Mouse (Mus musculus): Measurements from ENCODE around the gene 2810021J22Rik. TPM values are rescaled to one million over a fixed set of nuclear protein-coding genes. Genes with fewer than 3 reads are reported as not detected.

2810021J22Rik gene
- polyA plus RNA-seq, 1 experiment from 2014 or later, result 12.8 TPM

DNA sequence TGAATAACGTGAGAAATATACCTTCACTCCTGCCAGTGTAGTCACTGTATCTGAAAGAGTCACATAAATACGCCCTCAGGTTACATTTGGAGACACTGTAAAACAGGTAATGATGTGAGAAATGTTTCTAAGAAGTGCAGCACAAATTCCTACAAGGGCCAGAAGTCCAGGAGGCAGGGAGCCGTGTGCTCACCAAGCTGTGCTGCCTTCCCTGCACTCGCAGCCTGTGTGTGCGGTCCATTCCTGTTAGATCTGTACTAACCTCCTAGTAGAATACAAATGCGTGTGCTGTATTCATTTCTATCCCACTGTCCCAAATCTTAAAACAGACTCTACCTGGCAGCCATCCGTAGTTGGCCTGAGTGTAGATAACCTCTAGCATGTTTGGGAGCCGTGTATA lies 6.3 kb upstream of the 2810021J22Rik start:
- H3K9me3 ChIP-seq (ENCODE audit: control insufficient read depth, low read length), result peaks cover 11% of the 10 kb centered on the region

DNA sequence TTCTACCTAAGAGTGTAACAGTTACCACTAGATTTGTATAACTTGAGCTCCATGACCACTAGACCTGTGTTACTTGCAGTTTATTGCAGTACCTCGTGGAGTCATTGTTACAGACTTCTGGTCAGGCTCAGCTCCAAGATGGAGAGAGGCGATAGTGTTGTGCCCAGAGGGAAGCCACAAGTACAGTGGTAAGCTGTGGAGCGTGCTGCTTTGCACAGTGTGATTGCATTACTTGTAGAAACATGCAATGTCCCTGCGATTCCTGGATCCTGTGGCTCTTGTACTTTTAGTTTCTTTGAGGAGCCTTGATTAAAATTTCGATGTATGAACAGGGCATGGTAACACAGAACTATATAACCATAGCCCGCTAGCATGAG lies 926 bp downstream of the 2810021J22Rik start:
- no peak for ATAC-seq (replicated peaks; ENCODE audit: low FRiP score)
- peak overlapping the region; percentile 71 for H3K4me2 ChIP-seq (ENCODE audit: low read depth, low read length, severe bottlenecking)
- 89% methylated on average over 6 of the region's 6 CpGs for WGBS
- peaks cover 5% of the 10 kb centered on the region for H3K4me1 ChIP-seq (replicated peaks; ENCODE audit: control insufficient read depth, insufficient read depth, low read length)
- H3K36me3 ChIP-seq (ENCODE audit: control insufficient read depth, insufficient read depth, low read length), result no peaks in the 10 kb centered on the region
- DNase-seq (ENCODE audit: low spot score), result no peak
- peak overlapping the region; percentile 79 for H3K4me3 ChIP-seq (ENCODE audit: low read depth, low read length)
- no peak overlapping the region for H3K27ac ChIP-seq (ENCODE audit: low read depth, low read length)
- H3K9me3 ChIP-seq (ENCODE audit: control insufficient read depth, low read length), result no peaks in the 10 kb centered on the region
- no peaks in the 10 kb centered on the region for H3K27me3 ChIP-seq (ENCODE audit: control insufficient read depth, insufficient read depth, low read length)
- peak overlapping the region; percentile 88 for H3K9ac ChIP-seq (ENCODE audit: low read length)

More for the DNA sequence above, 6.3 kb upstream of the 2810021J22Rik start:
- H3K4me3 ChIP-seq (ENCODE audit: low read depth, low read length), result no peak overlapping the region
- DNase-seq (ENCODE audit: low spot score) (no peak), ATAC-seq (replicated peaks; ENCODE audit: low FRiP score) (no peak)
- H3K9ac ChIP-seq (ENCODE audit: low read length), result no peak overlapping the region
- H3K27me3 ChIP-seq (ENCODE audit: control insufficient read depth, insufficient read depth, low read length), result no peaks in the 10 kb centered on the region
- 95% methylated on average over 8 of the region's 8 CpGs for WGBS
- no peaks in the 10 kb centered on the region for H3K4me1 ChIP-seq (replicated peaks; ENCODE audit: control insufficient read depth, insufficient read depth, low read length)
- H3K4me2 ChIP-seq (ENCODE audit: low read depth, low read length, severe bottlenecking), result no peak overlapping the region
- H3K27ac ChIP-seq (ENCODE audit: low read depth, low read length), result no peak overlapping the region
- peaks cover 19% of the 10 kb centered on the region for H3K36me3 ChIP-seq (ENCODE audit: control insufficient read depth, insufficient read depth, low read length)

DNA sequence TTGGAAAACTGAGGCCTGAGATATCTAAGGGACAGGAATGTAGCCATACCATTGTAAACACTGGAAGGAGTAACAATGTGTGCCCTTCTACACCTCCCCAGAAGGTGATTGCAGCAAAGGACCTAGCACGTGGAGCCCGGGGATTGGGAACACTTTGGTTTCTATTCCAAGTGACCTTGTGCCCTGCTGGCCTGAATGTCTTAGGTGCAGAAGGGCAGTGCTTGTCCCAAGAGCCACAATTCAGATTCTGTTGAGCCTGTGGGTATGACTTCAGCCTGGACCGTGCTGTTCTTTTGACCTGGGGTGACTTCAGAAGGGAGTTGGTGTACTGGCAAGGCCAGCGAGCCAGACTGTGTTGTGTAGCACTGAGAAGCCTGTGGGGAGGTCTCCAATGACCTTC lies 3.9 kb downstream of the 2810021J22Rik start:
- 92% methylated on average over 4 of the region's 4 CpGs for WGBS

DNA sequence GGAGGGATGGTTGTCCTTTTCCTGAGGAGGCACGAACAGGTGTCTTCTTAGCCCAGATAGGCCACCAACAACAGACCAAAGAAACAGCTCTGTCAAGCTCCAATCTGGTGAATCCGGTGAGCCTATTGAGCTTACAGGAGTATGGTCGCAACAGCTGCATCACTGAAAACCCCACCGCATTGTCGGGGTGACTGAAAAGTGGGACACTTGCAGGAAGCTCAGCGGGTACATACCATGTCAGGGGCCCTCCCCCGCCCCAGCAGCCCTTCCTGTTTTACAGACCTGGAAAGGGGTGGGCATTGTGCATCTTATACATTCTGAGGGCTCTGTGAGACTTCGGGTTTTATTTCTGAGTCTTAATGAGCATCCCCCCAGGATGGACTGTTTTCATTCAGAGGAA lies 16.7 kb downstream of the 2810021J22Rik start:
- ATAC-seq (replicated peaks; ENCODE audit: low FRiP score), result no peak
- WGBS, result 86% methylated on average over 8 of the region's 8 CpGs
- H3K36me3 ChIP-seq (ENCODE audit: control insufficient read depth, insufficient read depth, low read length), result peaks cover 11% of the 10 kb centered on the region; the same call in 1 of the 2 replicates

More for the DNA sequence above, 3.9 kb downstream of the 2810021J22Rik start:
- Histone ChIP-seq H3K4me2 (ENCODE audit: low read depth, low read length, severe bottlenecking) (no peak overlapping the region), H3K4me3 (ENCODE audit: low read depth, low read length) (no peak overlapping the region), H3K4me1 (replicated peaks; ENCODE audit: control insufficient read depth, insufficient read depth, low read length) (peaks cover 5% of the 10 kb centered on the region), H3K27me3 (ENCODE audit: control insufficient read depth, insufficient read depth, low read length) (no peaks in the 10 kb centered on the region), H3K9ac (ENCODE audit: low read length) (no peak overlapping the region), H3K27ac (ENCODE audit: low read depth, low read length) (no peak overlapping the region), H3K9me3 (ENCODE audit: control insufficient read depth, low read length) (no peaks in the 10 kb centered on the region), H3K36me3 (ENCODE audit: control insufficient read depth, insufficient read depth, low read length) (no peaks in the 10 kb centered on the region)
- ATAC-seq (replicated peaks; ENCODE audit: low FRiP score) (no peak), DNase-seq (ENCODE audit: low spot score) (no peak)

DNA sequence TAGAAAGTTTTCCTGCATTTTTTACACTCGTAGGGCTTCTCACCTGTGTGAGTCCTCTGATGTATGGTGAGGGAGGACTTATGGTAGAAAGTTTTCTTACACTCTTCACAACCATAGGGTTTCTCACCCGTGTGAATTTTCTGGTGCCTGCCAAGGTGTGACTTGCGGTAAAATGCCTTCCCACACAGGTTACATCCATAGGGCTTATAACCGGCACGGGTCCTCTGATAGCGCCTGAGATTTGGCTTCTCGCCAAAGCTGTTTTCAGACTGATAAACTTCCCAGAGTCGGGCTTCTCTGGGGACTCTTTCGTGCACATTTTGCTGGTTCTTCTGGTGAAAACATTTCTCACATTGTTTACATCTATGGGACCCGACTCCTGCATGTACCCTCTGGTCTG lies 23.5 kb downstream of the 2810021J22Rik start:
- DNase-seq (ENCODE audit: low spot score) (no peak), ATAC-seq (replicated peaks; ENCODE audit: low FRiP score) (no peak)
- H3K4me1 ChIP-seq (replicated peaks; ENCODE audit: control insufficient read depth, insufficient read depth, low read length), result no peaks in the 10 kb centered on the region
- peaks cover 5% of the 10 kb centered on the region; the same call in 1 of the 2 replicates for H3K36me3 ChIP-seq (ENCODE audit: control insufficient read depth, insufficient read depth, low read length)
- no peak overlapping the region for H3K4me2 ChIP-seq (ENCODE audit: low read depth, low read length, severe bottlenecking)
- no peak overlapping the region for H3K27ac ChIP-seq (ENCODE audit: low read depth, low read length)
- no peaks in the 10 kb centered on the region for H3K9me3 ChIP-seq (ENCODE audit: control insufficient read depth, low read length)
- no peaks in the 10 kb centered on the region for H3K27me3 ChIP-seq (ENCODE audit: control insufficient read depth, insufficient read depth, low read length)
- no peak overlapping the region for H3K9ac ChIP-seq (ENCODE audit: low read length)
- WGBS, result 93% methylated on average over 10 of the region's 10 CpGs
- H3K4me3 ChIP-seq (ENCODE audit: low read depth, low read length), result no peak overlapping the region

More for the DNA sequence above, 16.7 kb downstream of the 2810021J22Rik start:
- DNase-seq (ENCODE audit: low spot score), result no peak
- H3K4me1 ChIP-seq (replicated peaks; ENCODE audit: control insufficient read depth, insufficient read depth, low read length), result no peaks in the 10 kb centered on the region
- H3K27me3 ChIP-seq (ENCODE audit: control insufficient read depth, insufficient read depth, low read length), result no peaks in the 10 kb centered on the region
- H3K9me3 ChIP-seq (ENCODE audit: control insufficient read depth, low read length), result no peaks in the 10 kb centered on the region
- no peak overlapping the region for H3K27ac ChIP-seq (ENCODE audit: low read depth, low read length)
- H3K9ac ChIP-seq (ENCODE audit: low read length), result no peak overlapping the region
- no peak overlapping the region for H3K4me2 ChIP-seq (ENCODE audit: low read depth, low read length, severe bottlenecking)
- no peak overlapping the region for H3K4me3 ChIP-seq (ENCODE audit: low read depth, low read length)

DNA sequence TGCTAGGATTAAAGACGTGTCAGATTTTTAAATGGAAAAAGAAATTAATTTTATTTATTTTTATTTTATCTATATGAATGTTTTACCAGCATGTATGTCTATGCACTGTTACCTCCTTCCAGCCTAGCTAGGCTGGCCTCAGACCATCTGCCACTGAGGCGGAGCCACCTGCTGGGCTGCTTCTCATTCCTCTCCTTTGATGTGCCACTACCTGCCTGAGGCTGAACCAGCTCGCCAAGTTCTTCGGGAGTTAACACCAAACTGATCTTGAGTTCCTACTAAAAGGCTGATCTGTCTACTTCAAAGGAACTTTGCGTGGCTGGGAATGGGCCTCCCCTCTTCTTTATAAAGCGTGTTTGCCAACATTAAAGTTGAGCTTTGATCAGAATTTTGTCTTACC lies 27.4 kb downstream of the 2810021J22Rik start:
- Histone ChIP-seq H3K4me1 (replicated peaks; ENCODE audit: control insufficient read depth, insufficient read depth, low read length) (no peaks in the 10 kb centered on the region), H3K4me3 (ENCODE audit: low read depth, low read length) (no peak overlapping the region), H3K4me2 (ENCODE audit: low read depth, low read length, severe bottlenecking) (no peak overlapping the region), H3K36me3 (ENCODE audit: control insufficient read depth, insufficient read depth, low read length) (peaks cover 7% of the 10 kb centered on the region; the same call in 1 of the 2 replicates), H3K9ac (ENCODE audit: low read length) (no peak overlapping the region), H3K9me3 (ENCODE audit: control insufficient read depth, low read length) (no peaks in the 10 kb centered on the region), H3K27ac (ENCODE audit: low read depth, low read length) (no peak overlapping the region), H3K27me3 (ENCODE audit: control insufficient read depth, insufficient read depth, low read length) (no peaks in the 10 kb centered on the region)
- WGBS, result 76% methylated on average over 6 of the region's 6 CpGs
- ATAC-seq (replicated peaks; ENCODE audit: low FRiP score), result no peak
- DNase-seq (ENCODE audit: low spot score), result no peak

DNA sequence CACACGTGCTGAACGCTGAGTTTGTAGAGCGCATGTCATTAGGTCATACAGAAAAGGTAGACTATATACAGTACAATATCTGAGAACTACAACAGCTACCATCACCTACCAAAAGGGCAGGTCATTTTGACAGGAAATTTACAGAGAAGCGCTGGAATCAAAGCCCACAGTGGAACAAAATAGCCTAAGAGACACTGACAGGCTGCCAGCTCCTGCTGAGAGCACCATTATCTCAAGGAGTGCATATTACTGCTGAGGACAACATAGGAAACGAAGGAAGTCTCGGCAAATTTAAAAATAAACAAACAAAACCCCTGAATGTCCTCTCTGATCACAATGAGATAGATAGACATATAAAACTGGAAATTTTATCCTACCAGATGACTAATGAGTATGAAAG lies 30.5 kb downstream of the 2810021J22Rik start:
- Histone ChIP-seq H3K36me3 (ENCODE audit: control insufficient read depth, insufficient read depth, low read length) (peaks cover 4% of the 10 kb centered on the region; the same call in 1 of the 2 replicates), H3K4me3 (ENCODE audit: low read depth, low read length) (no peak overlapping the region), H3K9me3 (ENCODE audit: control insufficient read depth, low read length) (no peaks in the 10 kb centered on the region), H3K9ac (ENCODE audit: low read length) (no peak overlapping the region), H3K4me2 (ENCODE audit: low read depth, low read length, severe bottlenecking) (no peak overlapping the region), H3K27ac (ENCODE audit: low read depth, low read length) (no peak overlapping the region), H3K4me1 (replicated peaks; ENCODE audit: control insufficient read depth, insufficient read depth, low read length) (no peaks in the 10 kb centered on the region), H3K27me3 (ENCODE audit: control insufficient read depth, insufficient read depth, low read length) (no peaks in the 10 kb centered on the region)
- 86% methylated on average over 6 of the region's 6 CpGs for whole genome bisulfite sequencing
- DNase-seq (ENCODE audit: low spot score) (no peak), ATAC-seq (replicated peaks; ENCODE audit: low FRiP score) (no peak)

DNA sequence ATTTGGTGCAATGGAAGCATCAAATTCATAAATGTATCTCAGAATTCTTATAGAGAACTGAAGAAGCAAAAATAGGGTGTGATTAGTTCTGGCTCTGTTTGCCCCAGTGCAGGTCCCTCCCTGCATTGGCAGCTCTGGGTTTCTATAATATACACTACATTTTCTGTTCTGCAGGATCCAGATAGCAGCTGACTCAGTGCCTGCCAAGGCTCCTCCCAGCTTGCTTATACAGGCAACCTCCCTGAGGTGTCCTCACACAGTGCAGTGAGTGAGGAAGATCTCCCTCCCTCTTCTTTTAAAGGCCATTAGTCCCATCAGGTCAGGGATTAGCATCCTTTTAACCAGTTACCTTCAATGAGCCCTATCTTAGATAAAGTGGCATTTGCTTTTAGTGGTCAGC lies 34.1 kb downstream of the 2810021J22Rik start:
- H3K9ac ChIP-seq (ENCODE audit: low read length), result no peak overlapping the region

More for the DNA sequence above, 34.1 kb downstream of the 2810021J22Rik start:
- Histone ChIP-seq H3K4me3 (ENCODE audit: low read depth, low read length) (no peak overlapping the region), H3K4me1 (replicated peaks; ENCODE audit: control insufficient read depth, insufficient read depth, low read length) (0 out of 2 replicates have a peak, but pooled peaks cover 2% of the 10 kb centered on the region), H3K27me3 (ENCODE audit: control insufficient read depth, insufficient read depth, low read length) (no peaks in the 10 kb centered on the region), H3K4me2 (ENCODE audit: low read depth, low read length, severe bottlenecking) (no peak overlapping the region), H3K27ac (ENCODE audit: low read depth, low read length) (no peak overlapping the region), H3K36me3 (ENCODE audit: control insufficient read depth, insufficient read depth, low read length) (no peaks in the 10 kb centered on the region; the same call in 1 of the 2 replicates), H3K9me3 (ENCODE audit: control insufficient read depth, low read length) (no peaks in the 10 kb centered on the region)
- DNase-seq (ENCODE audit: low spot score) (no peak), ATAC-seq (replicated peaks; ENCODE audit: low FRiP score) (no peak)
